Mouse (Mus musculus) telencephalon, adult 2 months (tissue): ENCODE measurements around the gene Tmem150a.

Experiments used
- DNase-seq: peaks from one replicate; pipeline ENCODE4 v3.0.0-alpha.2; 2011; ENCODE audit warnings: low read depth, low spot score

The Tmem150a gene

DNA sequence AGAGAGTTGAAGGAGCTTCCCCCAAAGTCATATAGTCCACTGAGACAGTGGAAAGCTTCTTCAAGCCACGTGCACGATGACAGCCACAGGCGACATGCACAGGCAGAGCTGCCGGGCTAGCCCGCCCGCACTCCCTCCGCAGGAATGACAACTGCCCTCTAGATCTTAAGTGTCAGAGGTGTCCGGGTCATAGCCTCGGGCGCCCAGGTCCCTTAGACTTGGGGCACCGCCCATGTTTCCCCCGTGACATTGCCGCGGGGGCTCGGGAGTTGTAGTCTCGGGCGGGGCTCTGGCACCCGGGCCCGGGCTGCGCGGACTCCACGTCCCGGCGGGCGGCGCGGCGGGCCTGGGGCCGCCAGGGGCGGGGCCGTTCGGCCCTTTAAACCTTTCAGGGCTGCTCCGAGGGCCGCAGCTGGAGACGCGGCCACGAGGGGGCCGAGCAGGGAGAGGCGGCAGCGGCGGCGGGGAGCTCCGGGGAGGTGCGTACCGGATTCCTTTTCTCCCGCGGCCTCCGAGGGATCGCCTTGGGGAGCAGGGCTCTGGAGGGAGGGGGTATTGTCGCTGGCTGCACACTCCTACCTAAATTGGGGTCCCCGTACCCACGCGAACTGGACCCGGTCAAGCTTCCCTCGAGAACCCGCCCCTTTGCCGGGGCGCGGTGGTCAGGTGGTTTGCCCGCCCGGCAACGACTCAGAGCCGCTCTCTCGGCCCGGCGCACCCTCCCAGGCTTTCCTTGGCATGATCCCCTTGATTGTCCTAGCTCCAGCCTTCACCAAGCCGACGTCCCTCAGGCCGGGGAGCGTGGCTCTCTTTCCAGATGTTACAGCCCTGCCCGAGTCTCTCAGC, at the start of gene Tmem150a:
Gene Tmem150a (plus strand): TSS at position 382 of the 846 bp plus-strand sequence.
- DNase-seq, result peak; percentile 35

- no peak for DNase-seq
These were observed 43.0 kb upstream of the Tmem150a start for GRCm38 (mm10) chr6:72312198-72312597.

DNA sequence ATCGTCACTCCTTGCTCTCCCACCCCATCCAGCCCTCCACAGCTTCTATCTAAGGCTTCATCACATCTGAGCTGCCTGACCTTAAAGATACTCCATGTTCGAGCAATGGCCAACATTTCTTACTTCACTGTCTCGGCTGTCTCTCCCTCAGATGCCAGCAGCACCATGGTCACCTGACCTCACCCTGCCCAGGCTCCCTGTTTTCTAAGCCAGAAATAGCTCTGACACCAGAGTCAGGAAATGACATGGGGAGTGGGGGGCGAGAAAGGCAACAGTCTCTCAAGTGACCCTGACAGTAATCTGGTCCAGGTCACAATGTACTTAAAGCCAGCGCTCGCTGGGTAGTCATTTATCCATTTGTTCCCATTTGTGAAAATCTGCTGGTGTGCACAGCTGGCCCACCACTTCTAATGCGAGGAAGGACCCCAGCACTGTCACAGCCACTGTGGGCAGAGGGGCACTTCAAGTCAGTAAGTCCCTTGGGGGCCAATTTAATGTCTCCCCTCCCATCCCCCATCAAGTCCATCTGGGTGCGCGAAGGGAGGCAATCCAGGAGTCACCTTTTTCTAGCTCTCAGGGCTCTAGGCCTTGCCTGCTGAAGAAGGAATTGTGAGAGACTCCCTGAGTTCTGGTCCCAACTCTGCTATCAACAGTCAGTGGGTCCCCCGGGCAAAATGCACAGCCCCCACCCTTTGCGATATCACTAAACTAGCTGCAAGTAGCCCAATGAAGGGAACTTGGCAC, 42.0 kb upstream of the Tmem150a start:
- no peak for DNase-seq

GRCm38 (mm10) chr6:72315384-72315783, 39.9 kb upstream of the Tmem150a start:
- DNase-seq, result no peak

- DNase-seq, result no peak
These were observed 39.2 kb upstream of the Tmem150a start for GRCm38 (mm10) chr6:72316044-72316443.

DNA sequence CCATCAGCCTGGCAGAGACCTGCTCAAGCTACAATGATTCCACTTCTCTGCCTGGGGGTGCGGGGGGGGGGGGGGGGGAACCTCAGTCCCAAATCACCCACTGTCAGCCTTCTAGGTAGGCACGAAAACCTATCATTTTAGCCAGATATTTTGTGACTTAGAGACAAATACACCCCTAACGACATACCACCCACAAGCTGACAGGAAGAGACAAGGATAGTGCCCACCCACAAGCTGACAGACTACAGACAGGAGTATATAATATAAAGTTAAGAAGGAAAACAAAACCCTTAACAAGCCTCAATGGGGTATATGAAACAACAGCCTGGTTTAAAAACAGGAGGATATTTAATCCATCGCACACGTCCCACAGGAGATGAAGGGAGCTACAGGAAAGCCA, 36.8 kb upstream of the Tmem150a start:
- no peak for DNase-seq

DNA sequence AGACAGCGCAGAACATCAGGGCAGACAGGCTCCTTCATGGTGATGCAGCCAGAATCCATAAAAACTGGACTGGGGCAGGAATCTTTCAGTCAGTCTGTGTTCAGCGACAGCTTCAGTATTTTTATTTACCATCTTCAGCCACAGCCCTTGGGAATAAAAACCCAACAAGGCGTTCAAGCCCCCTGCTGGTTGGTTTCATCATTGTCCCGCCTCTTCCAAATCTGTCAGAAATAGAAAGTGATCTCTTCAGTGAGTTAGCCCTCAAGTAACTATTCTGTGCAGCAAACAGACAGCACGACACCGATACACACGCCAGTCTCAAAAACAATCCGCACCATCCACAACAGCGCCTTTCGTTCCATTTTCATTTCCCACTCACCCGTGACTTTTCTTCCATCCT, 36.2 kb upstream of the Tmem150a start:
- peak; percentile 32 for DNase-seq

DNA sequence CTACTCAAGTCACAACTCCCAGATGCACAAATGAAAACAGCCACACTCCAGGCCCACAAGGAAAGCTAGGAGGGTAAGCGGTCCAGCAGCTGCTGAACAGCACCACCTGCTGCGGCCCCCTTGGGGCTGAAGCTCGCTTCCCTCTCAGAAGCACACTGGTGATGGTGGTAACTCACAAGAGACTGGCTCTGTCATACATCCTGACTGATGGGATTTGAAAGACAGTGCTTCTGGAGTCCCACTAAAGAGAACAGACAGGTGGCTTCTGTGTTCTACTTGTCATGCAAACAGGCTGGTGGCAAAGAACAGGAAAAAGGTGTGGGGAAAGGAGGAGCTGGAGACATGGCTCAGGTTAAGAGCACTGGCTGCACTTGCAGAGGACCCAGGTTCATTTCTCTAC, 32.3 kb upstream of the Tmem150a start:
- DNase-seq, result no peak

DNA sequence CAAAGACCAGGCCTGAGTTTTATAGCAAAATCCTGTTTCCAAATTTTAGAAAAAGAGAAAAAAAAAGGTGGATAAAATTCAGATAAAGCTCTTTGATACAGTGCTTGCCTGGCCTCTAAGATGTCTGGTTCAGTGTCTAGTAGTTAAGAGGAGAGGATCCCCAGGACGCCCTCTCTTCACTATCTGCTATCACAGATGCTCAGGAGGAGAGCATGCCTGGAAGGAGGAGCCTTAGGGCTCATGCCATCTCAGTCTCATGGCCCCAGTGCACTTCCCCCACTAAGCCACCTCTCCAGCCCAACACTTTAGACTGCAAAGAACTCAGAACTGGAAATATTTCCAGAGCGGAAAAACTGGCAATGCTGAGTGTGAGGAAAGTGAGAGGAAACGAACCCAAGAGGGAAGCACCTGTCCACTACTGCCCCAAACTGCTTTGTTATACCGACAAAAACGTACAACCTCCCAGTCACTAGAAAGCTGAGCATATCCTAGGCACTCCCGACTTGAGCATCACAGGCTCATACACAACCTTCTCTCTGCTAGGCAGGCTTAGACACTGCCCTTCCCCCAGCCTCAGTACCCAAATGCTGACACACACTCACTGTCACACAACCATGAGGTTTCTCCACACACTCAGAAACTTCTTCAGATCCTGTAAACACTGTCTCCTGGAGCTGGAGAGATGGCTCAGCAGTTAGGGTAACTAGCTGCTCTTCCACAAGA, 31.3 kb upstream of the Tmem150a start:
- no peak for DNase-seq

- DNase-seq, result no peak
These were observed 29.0 kb upstream of the Tmem150a start for GRCm38 (mm10) chr6:72326274-72326673.

DNA sequence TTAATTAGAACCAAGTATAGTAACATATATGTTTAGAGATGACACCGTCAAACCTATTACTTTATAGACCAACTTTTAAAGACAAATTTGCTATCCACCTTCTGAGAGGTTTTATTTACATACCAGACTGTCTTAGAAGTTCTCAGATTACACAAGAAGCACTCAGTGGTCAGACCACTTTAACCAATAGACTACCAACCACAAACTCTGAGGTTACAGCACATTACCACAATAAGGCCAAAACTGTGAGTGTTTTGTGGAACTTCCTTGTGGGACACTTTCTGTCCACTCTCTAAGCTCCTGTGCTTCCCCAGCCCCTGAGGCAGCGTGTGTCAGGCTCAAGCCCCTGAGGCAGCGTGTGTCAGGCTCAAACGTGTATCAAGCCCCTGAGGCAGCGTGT, 26.2 kb upstream of the Tmem150a start:
- no peak for DNase-seq

GRCm38 (mm10) chr6:72330133-72330532, 25.1 kb upstream of the Tmem150a start:
- no peak for DNase-seq

DNA sequence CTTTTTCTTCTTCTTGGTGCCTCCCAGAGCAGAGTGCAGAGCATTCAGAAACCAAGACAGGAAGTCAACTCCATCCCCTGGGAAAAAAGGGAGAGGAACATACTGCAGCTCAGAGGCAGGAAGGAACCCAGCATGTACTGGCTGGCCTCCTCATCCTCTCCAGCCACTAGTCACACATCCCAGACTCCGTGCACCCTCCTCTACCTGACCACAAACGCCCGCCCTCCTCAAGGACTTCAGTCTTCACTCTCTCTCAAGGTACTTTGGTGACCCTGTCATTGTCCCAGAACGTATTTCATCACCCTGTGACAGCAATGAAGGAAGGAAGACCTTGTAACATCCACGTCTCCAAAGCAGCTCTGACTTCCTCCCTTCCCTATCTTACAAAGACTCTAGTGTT, 22.1 kb upstream of the Tmem150a start:
- no peak for DNase-seq

DNA sequence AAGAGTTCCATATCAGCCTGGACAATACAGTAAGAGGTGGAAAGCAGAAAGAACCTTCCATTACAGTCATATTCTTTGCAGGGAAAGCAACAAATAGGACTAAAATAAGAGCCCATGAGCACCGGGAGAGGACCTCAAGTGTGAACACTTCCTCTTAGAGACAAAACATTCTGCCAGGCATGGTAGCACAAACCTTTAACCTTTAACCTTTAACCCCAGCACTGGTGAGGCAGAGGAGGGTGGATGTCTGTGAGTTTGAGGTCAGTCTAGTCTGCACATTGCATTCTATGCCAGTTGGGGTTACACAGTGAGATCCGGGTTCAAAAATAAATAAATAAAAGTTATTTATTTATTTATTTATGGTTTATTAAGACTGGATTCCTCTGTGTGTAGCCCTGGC, 14.8 kb upstream of the Tmem150a start:
- no peak for DNase-seq

DNA sequence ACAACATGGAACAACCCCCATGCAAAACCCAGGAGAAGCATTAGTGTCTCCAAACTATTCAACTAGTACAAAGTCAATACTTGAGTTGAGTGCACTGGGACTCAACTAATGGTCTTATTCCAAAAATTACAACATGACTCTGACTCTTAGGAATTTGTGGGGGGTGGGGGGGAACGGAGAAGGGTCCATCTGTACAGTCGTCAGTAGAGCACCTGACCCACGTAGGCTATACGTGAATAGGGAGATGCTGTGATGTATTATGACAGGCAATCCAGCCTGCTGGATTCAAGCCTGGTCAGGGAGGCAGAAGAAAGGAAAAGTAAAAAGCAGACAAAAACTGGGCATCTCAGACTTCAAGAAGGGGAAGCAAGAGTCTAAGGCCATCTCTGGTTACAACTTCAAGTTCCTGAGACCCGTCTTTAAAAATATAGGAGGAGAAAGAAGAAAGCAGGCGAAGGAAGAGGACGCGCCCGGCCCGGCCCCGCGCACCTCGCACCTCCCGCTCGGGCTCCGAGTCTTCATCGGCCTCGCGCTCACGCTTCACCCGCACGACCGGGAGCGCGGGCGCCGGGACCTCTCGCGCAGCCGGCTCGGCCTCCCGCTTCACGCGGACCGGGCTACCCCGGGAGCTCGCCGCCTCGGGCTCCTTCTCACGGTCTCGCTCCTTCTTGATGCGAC, 10.7 kb upstream of the Tmem150a start:
- no peak for DNase-seq

DNA sequence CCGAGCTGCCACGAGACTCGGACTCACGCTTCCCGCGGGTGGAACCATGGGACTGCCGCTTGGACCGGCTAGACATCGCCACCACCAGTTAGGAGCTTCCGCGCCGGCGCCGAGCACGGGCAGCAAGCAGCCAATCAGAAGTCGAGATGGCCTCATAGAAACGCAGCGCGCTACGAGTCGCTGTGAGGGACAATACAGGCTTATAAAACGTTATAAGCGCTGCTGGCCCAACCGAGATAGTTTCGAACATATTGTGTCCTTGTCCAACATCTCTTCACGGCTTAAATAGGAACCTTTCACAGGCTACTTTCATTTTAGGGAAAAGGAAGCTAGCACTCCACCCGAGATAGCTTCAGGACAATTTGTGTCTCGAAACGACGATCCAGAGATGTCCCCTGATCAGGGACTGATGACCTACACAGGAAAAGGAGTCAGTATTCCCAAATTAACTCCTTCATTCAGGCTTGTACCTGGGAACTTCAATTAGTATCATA, 10.1 kb upstream of the Tmem150a start, which contains the start of gene Usp39:
Gene Usp39 (minus strand): TSS at position 111 of the 494 bp plus-strand sequence.
- peak; percentile 97 for DNase-seq

DNA sequence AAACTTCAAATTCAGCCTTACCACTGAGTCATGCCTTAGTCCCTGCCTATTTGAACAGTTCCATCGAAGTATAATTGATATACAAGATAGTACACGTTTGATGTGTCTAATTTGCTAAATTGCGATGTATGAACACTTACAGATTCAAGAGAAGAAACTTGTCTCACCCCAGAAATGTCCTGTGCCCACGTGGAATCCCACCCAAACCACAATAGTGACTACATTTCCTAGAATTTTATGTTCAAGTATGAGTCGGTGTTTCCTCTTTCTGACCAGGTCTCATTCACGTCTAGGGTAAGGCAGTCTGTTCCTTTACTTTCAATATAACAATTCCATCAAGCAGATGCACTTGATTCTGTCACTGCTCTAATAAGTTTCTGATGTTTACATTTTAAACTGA, 9.6 kb upstream of the Tmem150a start:
- DNase-seq, result no peak

- no peak for DNase-seq
These were observed 9.0 kb upstream of the Tmem150a start for GRCm38 (mm10) chr6:72346261-72346660.

GRCm38 (mm10) chr6:72347166-72347941, 7.9 kb upstream of the Tmem150a start, which contains the start of gene 0610030E20Rik:
0610030E20Rik (plus strand) TSS chr6:72347317.
- peak; percentile 71 for DNase-seq

DNA sequence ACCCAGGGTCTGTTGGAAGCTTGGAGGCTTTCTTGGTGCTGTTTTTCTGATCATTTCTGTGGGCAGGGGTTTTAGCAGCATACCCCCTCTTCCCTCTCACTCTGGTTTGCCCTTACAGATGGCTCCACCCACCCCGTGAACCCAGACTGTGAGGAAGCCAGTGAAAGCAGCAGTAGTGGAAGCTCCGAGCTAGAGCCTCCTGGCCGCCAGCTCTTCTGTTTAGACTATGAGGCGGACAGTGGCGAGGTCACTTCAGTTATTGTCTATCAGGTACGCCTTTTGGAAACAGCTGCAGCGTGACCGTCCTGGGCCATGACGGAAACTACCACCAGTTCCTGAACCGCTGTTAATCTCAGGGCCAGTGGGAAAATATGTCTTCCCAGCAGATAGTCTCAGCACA, 6.8 kb upstream of the Tmem150a start:
- no peak for DNase-seq

GRCm38 (mm10) chr6:72350214-72350613, 5.0 kb upstream of the Tmem150a start:
- DNase-seq, result no peak
